In the genomic region with DNA sequence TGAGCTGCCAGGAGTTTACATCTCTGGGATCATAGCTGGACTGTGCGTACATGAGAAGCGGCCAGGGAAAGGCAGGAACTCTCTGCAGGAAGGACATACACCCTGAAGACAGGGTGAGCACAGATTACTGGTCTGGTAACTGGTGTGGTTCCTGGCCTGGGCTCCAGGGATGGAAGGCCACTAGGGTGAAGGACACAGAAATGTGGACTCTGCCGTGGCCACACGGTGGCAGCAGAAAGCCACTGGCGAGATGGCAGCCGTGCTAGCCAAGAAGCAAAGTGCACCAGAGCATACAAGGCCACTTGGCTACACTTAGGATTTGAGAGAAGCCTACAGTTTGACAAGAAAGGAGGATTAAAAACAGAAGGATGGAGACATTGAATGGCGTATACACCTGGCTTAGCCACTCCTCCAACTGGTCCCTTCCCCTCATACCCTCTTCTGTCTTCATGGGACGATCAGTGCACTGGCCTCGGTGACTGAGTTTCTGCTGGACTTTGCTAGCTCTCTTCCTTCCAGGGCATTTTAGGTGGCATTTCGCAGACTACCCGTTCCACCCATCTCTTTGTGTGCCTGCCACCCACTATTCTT, we compare ENCODE assay signal across 9 mouse cellular contexts.
DNase-seq lines count a peak whose midpoint lies in the region; ATAC-seq and TF ChIP-seq lines count a peak whose summit lies in the region.
"Had no signal": no experiment of that assay in that cellular context is flagged by ENCODE, and none has a peak within 500 bp of the region (broad histone marks: within the 10 kb centered on the region; RNA-seq: fewer than 3 reads in every experiment).

No protein-coding gene starts in this region.

- no peak overlapping the region for H3K9ac ChIP-seq in heart, embryonic 16.5 days (ENCODE audit: low read length)
- H3K9ac ChIP-seq in kidney, postnatal 0 days (ENCODE audit: low read depth, low read length) = no peak overlapping the region
- no peak overlapping the region for H3K9ac ChIP-seq in lung, embryonic 14.5 days
- H3K9ac ChIP-seq: embryonic facial prominence, embryonic 12.5 days had no signal

- H3K27me3 ChIP-seq in heart, embryonic 16.5 days (ENCODE audit: control insufficient read depth, insufficient read depth, low read length) = no peaks in the 10 kb centered on the region
- no peaks in the 10 kb centered on the region for H3K27me3 ChIP-seq in kidney, postnatal 0 days (ENCODE audit: insufficient read depth, low read length)
- H3K27me3 ChIP-seq in lung, embryonic 14.5 days (ENCODE audit: insufficient read depth, low read length) = no peaks in the 10 kb centered on the region
- H3K27me3 ChIP-seq: embryonic facial prominence, embryonic 12.5 days had no signal

- H3K4me3 ChIP-seq in bone marrow, adult 2 months (replicated peaks; ENCODE audit: control insufficient read depth, low read depth, low read length) = no peak overlapping the region
- H3K4me3 ChIP-seq in heart, embryonic 16.5 days (ENCODE audit: low read length) = no peak overlapping the region
- H3K4me3 ChIP-seq in kidney, postnatal 0 days (replicated peaks; ENCODE audit: low read depth, low read length) = no peak overlapping the region
- no peak overlapping the region for H3K4me3 ChIP-seq in lung, embryonic 14.5 days (ENCODE audit: low read depth, low read length)
- H3K4me3 ChIP-seq in olfactory bulb, adult 2 months (ENCODE audit: insufficient read depth, low read depth, low read length) = no peak overlapping the region
- H3K4me3 ChIP-seq: embryonic facial prominence, embryonic 12.5 days had no signal

- no peaks in the 10 kb centered on the region for H3K9me3 ChIP-seq in heart, embryonic 16.5 days (replicated peaks; ENCODE audit: control insufficient read depth, low read length)
- no peaks in the 10 kb centered on the region for H3K9me3 ChIP-seq in kidney, postnatal 0 days (replicated peaks; ENCODE audit: low read length)
- no peaks in the 10 kb centered on the region for H3K9me3 ChIP-seq in lung, embryonic 14.5 days (ENCODE audit: low read depth, low read length)
- H3K9me3 ChIP-seq: embryonic facial prominence, embryonic 12.5 days had no signal

- H3K27ac ChIP-seq in bone marrow, adult 2 months (ENCODE audit: control insufficient read depth, insufficient read depth, low read depth, low read length, poor library complexity) = no peak overlapping the region
- H3K27ac ChIP-seq in heart, embryonic 16.5 days (ENCODE audit: low read length) = no peak overlapping the region
- no peak overlapping the region for H3K27ac ChIP-seq in kidney, postnatal 0 days
- no peak overlapping the region for H3K27ac ChIP-seq in lung, embryonic 14.5 days (ENCODE audit: low read depth)
- H3K27ac ChIP-seq in olfactory bulb, adult 2 months (ENCODE audit: insufficient read depth, low read depth, low read length) = no peak overlapping the region
- H3K27ac ChIP-seq: embryonic facial prominence, embryonic 12.5 days had no signal

- DNase-seq in fibroblast of lung, adult 2 months (ENCODE audit: low read depth) = peak; percentile 17
- DNase-seq in kidney, postnatal 0 days (ENCODE audit: low spot score) = peak; percentile 78
- peak; percentile 89 for DNase-seq in lung, embryonic 14.5 days
- peak; percentile 74 for DNase-seq in thymus, postnatal 0 days (ENCODE audit: low spot score)

- ATAC-seq in CD4-positive, CD25-positive, alpha-beta regulatory T cell, adult 4 months = peak; percentile 90
- peak; percentile 70 for ATAC-seq in heart, embryonic 16.5 days (replicated peaks; ENCODE audit: extremely low read depth, insufficient read depth, low FRiP score)
- ATAC-seq in kidney, postnatal 0 days (replicated peaks; ENCODE audit: low FRiP score, low read depth) = peak; percentile 81
- ATAC-seq in lung, embryonic 14.5 days (ENCODE audit: insufficient read depth) = peak; percentile 84

- WGBS in bone marrow, adult 2 months = 50% methylated on average over 11 of the region's 11 CpGs
- 49% methylated on average over 11 of the region's 11 CpGs for WGBS in heart, embryonic 16.5 days
- 49% methylated on average over 11 of the region's 11 CpGs for WGBS in kidney, postnatal 0 days
- WGBS in lung, embryonic 14.5 days = 43% methylated on average over 11 of the region's 11 CpGs
- 50% methylated on average over 11 of the region's 11 CpGs for WGBS in olfactory bulb, adult 2 months

- TF ChIP-seq CTCF in bone marrow, adult 2 months (IDR thresholded peaks at IDR 0.05; ENCODE audit: control insufficient read depth, insufficient read depth, low read length) = peak; percentile 95
- peak; percentile 96 for TF ChIP-seq CTCF in kidney, postnatal 0 days (IDR thresholded peaks at IDR 0.05; ENCODE audit: low read depth)
- TF ChIP-seq CTCF in lung, embryonic 14.5 days (IDR thresholded peaks at IDR 0.05; ENCODE audit: low read depth) = peak; percentile 97
- TF ChIP-seq CTCF in olfactory bulb, adult 2 months (IDR thresholded peaks at IDR 0.05; ENCODE audit: insufficient read depth, low read depth, low read length) = peak; percentile 60

- no peaks in the 10 kb centered on the region for H3K36me3 ChIP-seq in heart, embryonic 16.5 days (ENCODE audit: control insufficient read depth, insufficient read depth)
- no peaks in the 10 kb centered on the region for H3K36me3 ChIP-seq in kidney, postnatal 0 days (ENCODE audit: insufficient read depth, low read length)
- H3K36me3 ChIP-seq in lung, embryonic 14.5 days (ENCODE audit: insufficient read depth) = no peaks in the 10 kb centered on the region
- H3K36me3 ChIP-seq: embryonic facial prominence, embryonic 12.5 days had no signal

- no peak overlapping the region for H3K4me2 ChIP-seq in heart, embryonic 16.5 days (ENCODE audit: low read depth, low read length)
- no peak overlapping the region for H3K4me2 ChIP-seq in kidney, postnatal 0 days (ENCODE audit: low read length)
- H3K4me2 ChIP-seq in lung, embryonic 14.5 days = no peak overlapping the region
- H3K4me2 ChIP-seq: embryonic facial prominence, embryonic 12.5 days had no signal

- no peak for TF ChIP-seq POLR2A in bone marrow, adult 2 months (IDR thresholded peaks at IDR 0.05; ENCODE audit: borderline replicate concordance, control insufficient read depth, low read depth, low read length)
- no peak for TF ChIP-seq POLR2A in olfactory bulb, adult 2 months (IDR thresholded peaks at IDR 0.05; ENCODE audit: insufficient read depth, low read depth, low read length)

- H3K4me1 ChIP-seq in bone marrow, adult 2 months (ENCODE audit: control insufficient read depth, insufficient read depth, low read length) = no peaks in the 10 kb centered on the region
- no peaks in the 10 kb centered on the region for H3K4me1 ChIP-seq in heart, embryonic 16.5 days (ENCODE audit: control insufficient read depth, insufficient read depth, low read length)
- H3K4me1 ChIP-seq in kidney, postnatal 0 days (replicated peaks; ENCODE audit: insufficient read depth, low read length) = no peaks in the 10 kb centered on the region
- no peaks in the 10 kb centered on the region for H3K4me1 ChIP-seq in lung, embryonic 14.5 days (ENCODE audit: insufficient read depth)
- peaks cover 3% of the 10 kb centered on the region; the same call in 1 of the 2 replicates for H3K4me1 ChIP-seq in olfactory bulb, adult 2 months (ENCODE audit: control insufficient read depth, insufficient read depth, low read length)
- H3K4me1 ChIP-seq: embryonic facial prominence, embryonic 12.5 days had no signal

Comparison
In these comparisons a context has a peak if more than half of its experiments do, and no peak if none do; other contexts are left out.
1. DNase-seq: peak in every context shown above with its lines; median percentile 89 in lung, embryonic 14.5 days; 78 in kidney, postnatal 0 days; 74 in thymus, postnatal 0 days; 17 in fibroblast of lung, adult 2 months.